Comparison of ENCODE assay signal across 8 mouse cellular contexts in the genomic region with DNA sequence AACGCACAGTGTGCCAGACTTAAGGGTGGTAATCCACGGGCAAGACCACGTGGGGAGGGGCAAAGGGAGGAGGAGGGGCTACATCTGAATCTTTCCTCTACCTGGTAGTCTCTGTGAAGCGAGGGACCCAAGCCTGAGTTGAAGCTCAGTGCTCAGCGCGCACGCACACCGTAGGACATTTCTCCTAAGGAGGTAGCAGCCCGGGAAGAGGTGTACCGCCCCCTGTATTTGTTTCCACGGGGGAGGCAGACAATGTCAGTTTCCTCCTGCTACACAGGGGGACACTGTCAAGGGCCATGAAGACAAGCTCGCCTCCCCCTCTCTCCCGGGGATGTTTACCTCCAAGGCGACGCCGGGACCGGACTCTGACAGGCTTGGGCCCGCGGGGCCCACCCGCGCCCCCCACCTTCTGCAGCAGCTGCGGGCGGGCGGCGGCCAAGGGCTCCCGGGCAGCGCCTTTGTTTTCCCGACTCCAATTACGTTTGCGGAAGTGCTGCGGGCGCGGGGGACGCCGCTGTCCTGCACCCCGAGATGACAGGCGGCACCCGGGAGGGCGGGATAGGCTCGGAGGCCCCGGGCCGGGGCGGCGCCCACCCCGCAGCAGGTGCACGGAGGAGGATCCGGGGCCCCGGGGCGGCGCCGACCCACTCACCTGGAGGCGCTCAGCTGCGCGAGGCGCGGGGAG. TPM values are rescaled to one million over a fixed set of nuclear protein-coding genes. Genes with fewer than 3 reads are reported as not detected.
DNase-seq lines count a peak whose midpoint lies in the region; ATAC-seq and TF ChIP-seq lines count a peak whose summit lies in the region.

No protein-coding gene starts in this region.

- H3K4me3 ChIP-seq in erythroblast, embryonic 14.5 days (replicated peaks): peak overlapping the region; percentile 53
- H3K4me3 ChIP-seq in embryonic facial prominence, embryonic 13.5 days: peak overlapping the region; percentile 73
- peak overlapping the region; percentile 79 for H3K4me3 ChIP-seq in limb, embryonic 13.5 days
- H3K4me3 ChIP-seq in midbrain, embryonic 12.5 days: peak overlapping the region; percentile 93
- H3K4me3 ChIP-seq in small intestine, adult 2 months (ENCODE audit: low read depth, low read length): peak overlapping the region; percentile 81

- H3K9ac ChIP-seq in embryonic facial prominence, embryonic 13.5 days: peak overlapping the region; percentile 74
- H3K9ac ChIP-seq in limb, embryonic 13.5 days: peak overlapping the region; percentile 77
- H3K9ac ChIP-seq in midbrain, embryonic 12.5 days (replicated peaks): peak overlapping the region; percentile 94

- H3K36me3 ChIP-seq in erythroblast, embryonic 14.5 days (ENCODE audit: control insufficient read depth): no peaks in the 10 kb centered on the region
- H3K36me3 ChIP-seq in embryonic facial prominence, embryonic 13.5 days: no peaks in the 10 kb centered on the region
- H3K36me3 ChIP-seq in limb, embryonic 13.5 days: no peaks in the 10 kb centered on the region
- no peaks in the 10 kb centered on the region for H3K36me3 ChIP-seq in midbrain, embryonic 12.5 days
- H3K36me3 ChIP-seq in small intestine, adult 2 months (ENCODE audit: control insufficient read depth, insufficient read depth, low read length): no peaks in the 10 kb centered on the region

- DNase-seq in heart, adult 8-10 months (ENCODE audit: low spot score): peak; percentile 50
- DNase-seq in kidney, adult 18-20 months: peak; percentile 65

- H3K27ac ChIP-seq in embryonic facial prominence, embryonic 13.5 days: no peak overlapping the region; the same call in 1 of the 2 replicates
- no peak overlapping the region for H3K27ac ChIP-seq in limb, embryonic 13.5 days
- H3K27ac ChIP-seq in midbrain, embryonic 12.5 days (replicated peaks): peak overlapping the region; percentile 88
- H3K27ac ChIP-seq in small intestine, adult 2 months (ENCODE audit: insufficient read depth, low read depth, low read length): peak overlapping the region; percentile 60

- TF ChIP-seq POLR2A in small intestine, adult 2 months (IDR thresholded peaks at IDR 0.05; ENCODE audit: low read depth, low read length): no peak

- no peaks in the 10 kb centered on the region for H3K9me3 ChIP-seq in erythroblast, embryonic 14.5 days (ENCODE audit: control insufficient read depth, low read length)
- no peaks in the 10 kb centered on the region for H3K9me3 ChIP-seq in embryonic facial prominence, embryonic 13.5 days
- no peaks in the 10 kb centered on the region for H3K9me3 ChIP-seq in limb, embryonic 13.5 days
- no peaks in the 10 kb centered on the region for H3K9me3 ChIP-seq in midbrain, embryonic 12.5 days

- H3K4me2 ChIP-seq in embryonic facial prominence, embryonic 13.5 days: peak overlapping the region; percentile 99
- peak overlapping the region; percentile 99 for H3K4me2 ChIP-seq in limb, embryonic 13.5 days (replicated peaks)
- H3K4me2 ChIP-seq in midbrain, embryonic 12.5 days (replicated peaks): peak overlapping the region; percentile 85

- no peak for TF ChIP-seq CTCF in small intestine, adult 2 months (IDR thresholded peaks at IDR 0.05; ENCODE audit: extremely low read depth, insufficient read length, insufficient replicate concordance, low read depth, low read length)

- no peak for ATAC-seq in erythroblast, adult 5-6 weeks (replicated peaks; ENCODE audit: low FRiP score, poor library complexity, severe bottlenecking)
- peak; percentile 52 for ATAC-seq in embryonic facial prominence, embryonic 13.5 days (ENCODE audit: insufficient number of reproducible peaks, insufficient read depth, low FRiP score, low TSS enrichment, low read depth)
- ATAC-seq in limb, embryonic 13.5 days (ENCODE audit: low FRiP score, low read depth): peak; percentile 49
- ATAC-seq in midbrain, embryonic 12.5 days (ENCODE audit: low FRiP score, low read depth): peak; percentile 77

- H3K4me1 ChIP-seq in erythroblast, embryonic 14.5 days (ENCODE audit: control insufficient read depth): peaks cover 2% of the 10 kb centered on the region
- H3K4me1 ChIP-seq in embryonic facial prominence, embryonic 13.5 days: no peaks in the 10 kb centered on the region
- peaks cover 5% of the 10 kb centered on the region for H3K4me1 ChIP-seq in limb, embryonic 13.5 days
- peaks cover 9% of the 10 kb centered on the region; the same call in 1 of the 2 replicates for H3K4me1 ChIP-seq in midbrain, embryonic 12.5 days
- H3K4me1 ChIP-seq in small intestine, adult 2 months (ENCODE audit: control insufficient read depth, insufficient read depth, insufficient read length, low read length): peaks cover 3% of the 10 kb centered on the region; the same call in 1 of the 2 replicates

- WGBS in embryonic facial prominence, embryonic 13.5 days: under 1% methylated on average over 45 of the region's 56 CpGs
- WGBS in limb, embryonic 13.5 days: 1% methylated on average over 51 of the region's 56 CpGs
- WGBS in midbrain, embryonic 12.5 days: 1% methylated on average over 50 of the region's 56 CpGs
- 1% methylated on average over 56 of the region's 56 CpGs for WGBS in small intestine, adult 2 months

- H3K27me3 ChIP-seq in erythroblast, embryonic 14.5 days (ENCODE audit: control insufficient read depth): peaks cover 38% of the 10 kb centered on the region
- H3K27me3 ChIP-seq in embryonic facial prominence, embryonic 13.5 days: peaks cover 41% of the 10 kb centered on the region
- H3K27me3 ChIP-seq in limb, embryonic 13.5 days: peaks cover 46% of the 10 kb centered on the region
- H3K27me3 ChIP-seq in midbrain, embryonic 12.5 days: peaks cover 10% of the 10 kb centered on the region
- no peaks in the 10 kb centered on the region for H3K27me3 ChIP-seq in small intestine, adult 2 months (ENCODE audit: control insufficient read depth, insufficient read depth, low read length)

RNA-seq across cellular contexts. Expression of a gene that starts 0.7 kb away (rescaled TPM):
- not detected in 2 replicates for polyA plus RNA-seq in erythroblast, embryonic 14.5 days (2012)
- total RNA-seq in erythroblast, adult 5-6 weeks (2015; ENCODE audit: low replicate concordance): 8.2 and 8.3 TPM in 2 replicates
- total RNA-seq in erythroblast, adult 5-6 weeks (2017; ENCODE audit: low replicate concordance): 2.8 and 4.0 TPM in 2 replicates
- polyA plus RNA-seq in embryonic facial prominence, embryonic 13.5 days (2015; fragmentation: Nextera tagmentation; extraction: Ambion mirVana): 1.6 and 1.9 TPM in 2 replicates
- 10 to 100 TPM; 19.9 to 22.8 (median 21.4) TPM for total RNA-seq in heart, adult 8-10 months (2022)
- polyA plus RNA-seq in limb, embryonic 13.5 days (2015; fragmentation: Nextera tagmentation; extraction: Ambion mirVana): 1.1 and 1.3 TPM in 2 replicates
- 6.2 TPM in 2 replicates for polyA plus RNA-seq in midbrain, embryonic 12.5 days (2016; fragmentation: Nextera tagmentation; extraction: Ambion mirVana)
- polyA plus RNA-seq in small intestine, adult 2 months (2012; rRNA removed): 8.2 and 18.6 TPM in 2 replicates

Comparison
In these comparisons a context has a peak if more than half of its experiments do, and no peak if none do; other contexts are left out.
1. H3K27ac ChIP-seq: peak in midbrain, embryonic 12.5 days (single experiment) and small intestine, adult 2 months (single experiment); none in embryonic facial prominence, embryonic 13.5 days (single experiment) and limb, embryonic 13.5 days (single experiment).
2. Peak in every context shown above with its lines, with median percentiles within 50 percentile points of each other: H3K4me3 ChIP-seq, H3K4me2 ChIP-seq and H3K9ac ChIP-seq.